Mouse (Mus musculus): ENCODE results near the gene Ldah. TPM values are rescaled to one million over a fixed set of nuclear protein-coding genes. Genes with fewer than 3 reads are reported as not detected.

Ldah gene
- polyA plus RNA-seq (2015; fragmentation: Nextera tagmentation; extraction: Ambion mirVana): 41.4 and 54.7 TPM in 2 replicates

DNA sequence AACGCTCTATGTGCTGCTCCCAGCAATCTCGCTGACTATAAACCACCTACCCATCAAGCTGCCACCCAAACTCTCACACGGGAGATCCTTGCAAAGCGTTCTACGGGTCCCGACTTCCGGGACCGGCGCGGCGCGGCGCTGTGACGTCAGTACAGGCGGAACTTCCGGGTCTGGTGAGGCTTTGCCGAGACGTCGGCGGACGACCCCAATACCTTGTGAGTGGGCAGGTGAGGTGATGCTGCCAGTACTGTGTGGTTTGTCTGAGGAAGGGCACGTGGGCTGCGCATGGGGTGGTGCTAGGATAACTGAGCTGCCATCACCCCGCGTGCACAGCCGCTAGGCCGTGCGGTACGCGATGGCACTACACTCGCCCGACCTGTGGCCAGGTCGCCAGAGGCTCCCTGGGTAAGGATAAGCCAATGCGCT lies at the start of gene Ldah:
Gene Ldah (plus strand): TSS at position 130 of the 426 bp plus-strand sequence.

DNA sequence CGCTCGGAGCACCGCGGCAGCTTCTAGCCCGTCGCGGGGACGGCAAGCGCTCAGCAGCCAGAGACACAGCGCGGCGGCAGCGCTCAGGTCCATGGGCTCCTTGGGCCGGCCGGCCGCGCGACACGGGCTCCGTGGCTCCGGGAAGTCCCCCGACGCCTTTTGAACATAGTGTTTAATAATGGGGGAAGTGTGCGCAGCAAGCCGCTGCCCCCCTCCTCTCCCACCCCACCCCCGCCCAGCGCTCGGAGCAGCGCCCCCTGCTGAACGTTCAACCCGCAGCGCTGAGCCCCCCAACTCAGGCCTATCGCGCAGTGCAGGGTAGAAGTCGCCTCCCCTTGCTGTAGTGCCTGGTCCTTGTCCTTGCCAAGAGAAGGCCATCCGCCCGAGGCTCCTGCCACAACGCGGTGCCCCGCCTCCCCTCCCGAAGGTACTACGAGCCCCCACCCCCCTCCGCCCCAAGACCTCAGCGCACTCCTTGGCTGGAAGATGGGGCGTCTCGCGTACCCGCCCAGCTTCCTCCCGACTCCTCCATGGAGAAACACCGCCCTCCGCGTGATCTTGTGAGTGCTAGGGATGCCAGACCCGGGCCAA lies 94.0 kb downstream of the Ldah start, which contains the start of gene Gdf7:
Gene Gdf7 (minus strand): TSS at position 114 of the 591 bp plus-strand sequence.

DNA sequence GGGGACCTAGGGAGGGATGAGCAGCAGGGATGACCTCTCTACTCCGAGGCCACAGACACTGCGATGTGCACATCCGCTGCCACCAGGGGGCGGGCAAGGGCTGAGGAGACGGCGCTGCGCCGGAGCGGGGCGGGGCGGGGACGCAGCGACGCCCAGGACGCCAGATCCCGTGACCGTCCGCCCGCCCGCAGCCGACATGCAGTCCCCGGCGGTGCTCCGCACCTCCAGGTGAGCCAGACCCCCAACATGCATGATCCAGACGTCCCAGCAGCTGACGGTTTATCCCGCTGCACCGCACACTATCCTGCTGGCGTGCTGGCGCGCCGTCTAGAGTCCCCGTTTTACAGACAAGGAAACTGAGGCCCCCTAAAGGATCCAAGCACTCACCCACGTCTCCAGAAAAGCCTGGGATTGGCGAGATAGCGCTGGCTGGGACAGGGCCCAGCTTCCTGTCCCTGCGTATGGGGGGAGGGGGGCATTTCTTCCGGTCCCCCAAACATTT lies 105.4 kb downstream of the Ldah start, which contains the start of gene Hs1bp3:
Gene Hs1bp3 (plus strand): TSS at position 163 of the 502 bp plus-strand sequence.

Other genes starting within 250 kb of the Ldah start
- 4.3 and 6.9 TPM in 2 replicates for gene Apob, start 230.5 kb upstream of the Ldah start, polyA plus RNA-seq (2015; fragmentation: Nextera tagmentation; extraction: Ambion mirVana)
- 0.14 and 0.25 TPM in 2 replicates for gene Gdf7, start 93.8 kb downstream of the Ldah start, polyA plus RNA-seq (2015; fragmentation: Nextera tagmentation; extraction: Ambion mirVana)
- gene Hs1bp3, start 105.3 kb downstream of the Ldah start, polyA plus RNA-seq (2015; fragmentation: Nextera tagmentation; extraction: Ambion mirVana): 8.4 and 9.3 TPM in 2 replicates

All from adrenal gland, postnatal 0 days (tissue).